Mouse (Mus musculus): Measurements from ENCODE around the gene Rnf223.

Gene Rnf223

DNA sequence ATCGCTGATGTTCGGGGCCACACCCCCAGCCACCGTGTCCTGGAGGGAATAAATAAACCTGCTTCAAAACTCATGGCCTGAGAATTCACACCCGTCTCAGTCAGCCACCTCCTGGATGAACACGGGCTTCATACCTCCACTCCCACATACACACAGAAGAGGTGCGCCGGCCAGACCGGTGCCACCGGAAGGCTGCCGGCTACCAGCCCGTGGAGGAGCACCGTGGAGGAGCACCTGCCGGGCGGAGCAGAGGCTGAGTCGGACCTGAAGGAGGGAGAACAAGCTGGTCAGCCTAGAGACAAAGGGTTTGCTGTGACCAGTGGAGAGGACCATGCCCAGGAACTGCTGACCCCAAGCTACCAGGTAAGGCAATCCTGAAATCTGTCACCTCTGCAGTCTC lies at the start of gene Rnf223:
TSS of gene Rnf223 (plus strand) at position 78 of the 400 bp plus-strand sequence.
- in situ Hi-C loops (cut with MboI, MseI), result no loop called here

DNA sequence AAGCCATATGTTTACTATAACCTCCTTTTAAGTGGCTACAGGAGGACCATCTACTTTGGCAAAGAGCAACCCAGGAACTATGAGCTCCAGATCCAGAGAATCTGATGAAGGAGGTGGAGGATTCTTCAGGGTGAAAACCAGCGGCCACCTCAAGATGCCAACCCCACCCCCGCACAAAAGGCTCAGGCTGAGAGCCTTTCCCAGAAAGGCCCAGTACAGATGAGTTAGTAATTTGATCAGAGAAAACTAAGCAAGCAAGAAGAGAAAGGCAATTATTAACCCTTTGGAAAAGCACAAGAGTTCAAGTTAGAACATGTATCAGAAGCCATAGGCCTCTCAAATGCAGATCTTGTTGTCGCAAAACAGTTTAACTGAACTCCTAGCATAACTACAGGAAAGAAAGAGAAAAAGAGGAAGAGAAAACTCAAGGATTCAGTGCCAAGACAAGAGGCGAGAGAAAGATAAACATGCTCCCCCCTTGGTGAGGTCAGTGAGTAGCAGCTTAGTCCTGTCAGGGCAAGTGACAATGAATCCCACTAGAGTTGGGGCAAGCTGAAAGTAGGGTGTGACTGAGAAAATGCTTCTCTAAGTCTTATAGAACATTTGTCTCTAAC lies 47.6 kb upstream of the Rnf223 start:
- in situ Hi-C loops (cut with MboI, MseI), result no loop called here

DNA sequence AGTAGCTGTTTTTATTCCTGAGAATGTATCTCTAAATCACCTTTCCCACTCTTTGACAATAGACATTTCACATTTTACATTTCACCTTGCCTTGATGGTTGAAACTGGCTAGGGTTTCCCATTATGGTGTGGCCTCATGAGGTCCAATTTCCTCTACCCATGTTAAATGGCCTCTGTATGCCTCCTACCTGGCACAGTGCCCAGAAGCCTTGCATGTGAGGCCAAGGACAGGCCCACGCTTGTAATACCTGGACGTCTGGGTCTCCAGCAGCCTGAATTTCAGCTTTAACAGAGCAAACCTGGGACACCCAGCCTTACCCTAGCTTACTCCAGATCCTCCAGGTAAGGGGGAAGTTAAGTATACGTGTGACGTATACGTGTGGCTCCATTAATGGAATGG lies 47.0 kb upstream of the Rnf223 start:
- in situ Hi-C loops (cut with MboI, MseI), result no loop called here

- in situ Hi-C loops (cut with MboI, MseI), result no loop called here
Measured at GRCm38 (mm10) chr4:156084096-156084879, 46.0 kb upstream of the Rnf223 start.

DNA sequence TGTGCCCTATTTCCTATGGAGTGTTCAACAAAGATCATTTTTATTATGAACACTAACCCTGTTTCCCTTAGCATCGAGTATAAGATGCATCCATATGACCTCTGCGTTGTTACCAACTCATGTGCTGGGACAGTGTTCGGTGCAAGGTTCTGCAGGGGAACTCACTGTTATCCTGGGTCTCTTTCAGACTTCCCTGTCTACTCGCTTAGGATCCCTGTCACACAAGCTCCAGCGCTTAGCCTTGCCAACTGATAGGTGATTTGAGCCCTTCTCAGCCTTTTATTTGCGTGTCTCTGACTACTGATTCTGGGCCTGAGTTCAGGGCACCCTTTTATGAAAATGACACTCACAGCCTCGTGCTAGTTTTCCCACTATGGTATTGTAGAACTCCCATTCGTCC lies 45.1 kb upstream of the Rnf223 start:
- in situ Hi-C loops (cut with MboI, MseI), result no loop called here

- in situ Hi-C loops (cut with MboI, MseI), result no loop called here
Measured at GRCm38 (mm10) chr4:156087398-156088087, 42.8 kb upstream of the Rnf223 start.

DNA sequence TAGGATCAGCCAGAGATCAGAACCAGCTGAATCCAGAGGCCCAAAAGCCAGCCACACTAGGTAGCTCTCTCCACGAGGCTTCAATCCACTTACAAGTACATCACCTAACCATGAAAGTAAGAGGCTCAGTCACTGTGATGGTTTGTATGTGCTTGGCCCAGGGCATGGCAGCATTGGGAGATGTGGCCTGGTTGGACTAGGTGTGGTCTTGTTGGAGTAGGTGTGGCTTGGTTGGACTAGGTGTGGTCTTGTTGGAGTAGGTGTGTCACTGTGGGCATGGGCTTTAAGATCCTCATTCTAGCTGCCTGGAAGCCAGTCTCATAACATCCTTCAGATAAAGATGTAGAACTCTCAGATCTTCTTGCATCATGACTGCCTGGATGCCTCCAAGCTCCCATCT lies 39.1 kb upstream of the Rnf223 start:
- in situ Hi-C loops (cut with MboI, MseI), result no loop called here

GRCm38 (mm10) chr4:156092765-156093164 lies 37.5 kb upstream of the Rnf223 start:
- in situ Hi-C loops (cut with MboI, MseI), result no loop called here

DNA sequence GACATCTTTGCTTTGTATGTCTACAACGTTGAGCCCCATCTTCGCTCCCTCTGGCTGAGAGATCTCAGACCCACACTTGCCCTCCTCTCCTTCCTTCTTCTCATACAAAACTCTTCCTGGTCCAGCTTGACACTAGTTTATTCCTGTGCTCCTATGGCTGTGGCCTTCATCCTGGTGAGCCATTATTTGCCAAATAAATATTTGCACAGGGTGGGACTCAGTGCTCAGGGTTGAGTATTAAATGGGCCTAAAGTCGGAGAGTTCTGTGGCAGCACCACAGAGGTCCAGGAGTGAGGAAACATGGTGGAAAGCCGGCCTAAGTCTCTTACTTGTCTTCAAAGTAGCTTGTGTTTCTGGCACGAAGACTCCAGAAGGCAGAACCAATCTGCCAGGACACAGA lies 36.6 kb upstream of the Rnf223 start:
- in situ Hi-C loops (cut with MboI, MseI), result no loop called here

DNA sequence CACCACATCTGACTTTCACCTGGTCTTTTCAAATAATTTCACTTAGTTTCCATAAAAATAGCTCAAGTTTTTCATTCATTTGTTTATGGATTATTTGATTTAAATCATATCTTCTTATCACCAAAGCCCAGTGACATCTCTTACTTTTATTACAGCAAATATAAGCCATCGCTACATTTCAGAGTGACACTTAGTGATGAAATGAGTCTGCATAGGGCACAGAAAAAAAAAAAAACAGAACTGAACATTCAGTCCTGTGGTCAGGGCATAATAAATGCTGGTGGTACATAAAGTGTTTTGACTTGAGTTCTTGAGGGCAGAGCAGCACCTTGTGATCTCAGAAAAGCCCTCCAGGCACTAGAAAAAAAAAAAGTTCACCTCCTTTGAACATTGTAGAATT lies 34.1 kb upstream of the Rnf223 start:
- in situ Hi-C loops (cut with MboI, MseI), result loop anchor here (5.0 kb wide), 1 partner anchor 39 kb away; the partner anchor contains the start of gene Ttll10

GRCm38 (mm10) chr4:156097770-156098366 lies 32.4 kb upstream of the Rnf223 start:
- in situ Hi-C loops (cut with MboI, MseI), result loop anchor here (5.0 kb wide), 1 partner anchor 41 kb away; the partner anchor contains the start of gene Ttll10

GRCm38 (mm10) chr4:156099427-156099826 lies 30.9 kb upstream of the Rnf223 start:
- in situ Hi-C loops (cut with MboI, MseI), result loop anchor here (5.0 kb wide), 1 partner anchor 42 kb away; the partner anchor contains the start of gene Ttll10

DNA sequence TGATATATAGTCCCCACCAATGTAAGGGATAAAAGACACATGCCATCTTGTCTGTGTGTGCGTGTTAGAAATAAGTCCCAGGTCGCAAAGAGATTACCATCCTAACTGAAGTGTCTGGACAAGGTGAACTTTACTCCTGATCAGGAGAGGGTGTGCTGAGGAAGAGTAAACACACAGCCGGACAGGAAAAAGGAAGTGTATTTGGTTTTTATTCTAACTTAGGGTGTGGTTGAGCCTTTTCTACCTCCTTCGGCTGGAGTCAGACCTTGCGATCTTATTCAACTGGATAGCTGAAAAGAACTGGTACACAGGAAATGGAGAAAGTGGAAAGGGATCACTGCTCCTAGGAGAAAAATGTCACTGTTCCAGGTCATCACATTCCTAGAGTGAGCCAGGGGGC lies 29.8 kb upstream of the Rnf223 start:
- in situ Hi-C loops (cut with MboI, MseI), result no loop called here

- in situ Hi-C loops (cut with MboI, MseI), result no loop called here
Measured at GRCm38 (mm10) chr4:156101481-156101903, 28.8 kb upstream of the Rnf223 start.

DNA sequence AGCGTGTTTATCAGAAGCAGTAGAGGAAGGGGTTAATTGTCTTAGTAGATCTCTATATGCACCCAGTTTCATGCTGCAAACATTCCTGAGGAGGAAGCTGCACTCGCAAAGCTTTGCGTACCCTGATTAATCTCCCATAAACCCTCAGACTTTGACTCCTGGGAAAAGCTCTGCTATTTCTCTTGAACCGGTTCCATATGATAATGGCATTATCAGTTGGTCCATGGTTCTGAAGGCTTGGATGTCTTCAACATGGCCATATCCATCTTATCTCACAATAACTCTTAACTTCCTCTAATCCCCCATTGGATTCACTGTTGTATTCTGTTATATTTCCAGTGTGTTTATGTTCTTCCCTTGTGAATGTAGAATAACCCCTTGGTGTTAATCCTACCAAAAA lies 27.0 kb upstream of the Rnf223 start:
- in situ Hi-C loops (cut with MboI, MseI), result no loop called here

DNA sequence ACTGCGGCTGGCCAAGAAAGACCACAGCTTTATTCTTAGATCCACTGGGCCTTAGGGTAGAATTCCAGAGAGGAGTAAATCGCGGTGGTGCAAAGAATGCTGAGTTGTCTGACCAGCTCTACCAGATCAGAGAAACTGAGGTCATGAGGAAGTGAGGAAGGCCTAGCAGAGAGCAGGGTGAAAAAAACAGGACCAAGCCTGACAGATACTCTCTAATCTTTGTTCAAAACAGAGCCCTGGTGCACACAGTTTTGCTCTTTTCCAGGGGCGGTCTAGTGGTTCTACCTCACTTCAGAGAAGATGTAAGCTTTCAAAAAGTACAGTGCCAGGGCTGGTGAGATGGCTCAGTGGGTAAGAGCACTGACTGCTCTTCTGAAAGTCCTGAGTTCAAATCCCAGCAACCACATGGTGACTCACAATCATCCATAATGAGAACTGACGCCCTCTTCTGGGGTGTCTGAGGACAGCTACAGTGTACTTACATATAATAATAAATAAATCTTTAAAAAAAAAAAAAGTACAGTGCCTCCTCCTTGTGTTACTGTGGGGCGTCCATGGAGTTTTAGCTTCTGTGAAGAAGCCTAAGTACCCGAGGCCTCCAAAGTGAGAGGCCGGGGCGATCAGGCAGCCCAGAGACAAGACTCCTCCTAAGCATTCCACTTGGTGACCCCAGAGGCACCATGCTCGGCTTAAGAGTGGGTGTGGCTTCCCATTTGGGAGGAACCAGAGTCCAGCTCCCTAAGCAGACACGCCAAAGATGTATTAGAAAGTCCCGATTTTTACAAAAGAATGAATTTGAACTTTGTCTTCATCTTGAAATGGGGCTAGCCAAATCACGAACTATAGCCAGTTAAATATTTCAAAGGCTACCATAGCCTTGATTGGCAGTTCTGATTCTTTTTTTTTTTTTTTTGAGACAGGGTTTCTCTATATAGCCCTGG lies 21.4 kb upstream of the Rnf223 start:
- in situ Hi-C loops (cut with MboI, MseI), result no loop called here

DNA sequence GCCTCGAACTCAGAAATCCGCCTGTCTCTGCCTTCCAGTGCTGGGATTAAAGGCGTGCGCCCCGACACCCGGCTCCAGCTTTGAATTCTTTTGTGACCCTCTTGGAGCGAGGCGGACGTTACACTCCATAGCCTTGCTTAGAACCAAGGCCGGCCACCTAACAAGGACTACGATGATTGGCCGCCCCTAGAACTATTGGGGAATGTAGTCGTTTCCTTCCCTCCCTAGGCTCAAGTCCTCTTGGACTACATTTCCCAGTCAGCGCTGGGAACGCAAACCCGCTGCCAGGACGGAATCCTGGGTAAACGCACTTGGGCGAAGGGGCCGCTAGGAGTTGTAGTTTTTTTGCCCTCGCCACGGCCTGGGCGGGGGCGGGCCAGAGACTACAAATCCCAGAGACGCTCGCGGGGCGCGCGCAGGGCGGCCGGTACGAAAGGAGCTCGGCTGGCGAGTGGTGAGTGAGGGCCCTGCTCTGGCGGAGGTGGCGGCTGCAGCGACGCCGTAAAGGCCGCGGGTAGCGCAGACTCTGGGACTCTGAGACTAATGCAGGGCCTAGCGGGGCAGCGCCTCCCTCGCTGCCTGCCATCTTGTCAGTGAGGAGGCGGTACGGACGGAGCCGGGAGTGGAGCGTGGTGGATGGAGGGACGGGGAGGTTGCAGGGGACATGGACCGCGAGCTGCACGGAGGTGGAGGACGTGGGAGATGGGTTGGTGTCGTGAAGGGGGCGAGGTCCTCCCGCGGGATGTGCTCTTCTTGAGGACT lies 20.6 kb upstream of the Rnf223 start, which contains the start of gene 9430015G10Rik:
TSS of gene 9430015G10Rik (plus strand) at position 413 of the 762 bp plus-strand sequence.
- in situ Hi-C loops (cut with MboI, MseI), result no loop called here

- in situ Hi-C loops (cut with MboI, MseI), result no loop called here
Measured at GRCm38 (mm10) chr4:156124077-156124476, 6.2 kb upstream of the Rnf223 start.

DNA sequence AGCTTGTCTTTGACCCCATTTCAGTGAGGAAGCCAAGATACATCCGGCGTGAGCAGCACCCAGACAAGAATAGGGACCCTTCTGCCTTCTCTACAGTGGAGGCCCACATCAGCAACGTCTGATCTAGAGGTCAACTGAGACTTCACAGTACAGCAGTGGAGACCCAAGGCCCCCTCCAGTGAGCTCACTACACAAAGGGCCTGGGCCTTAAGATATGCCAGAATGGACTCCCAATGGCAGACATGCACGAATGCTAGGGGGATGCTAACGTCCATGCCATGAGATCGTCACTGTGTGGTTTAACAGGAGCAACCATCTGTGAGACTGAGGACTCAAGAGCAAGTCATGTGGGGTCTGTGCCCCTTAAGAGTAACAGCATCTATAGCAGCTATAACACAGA lies 4.9 kb upstream of the Rnf223 start:
- in situ Hi-C loops (cut with MboI, MseI), result loop anchor here (5.0 kb wide), 1 partner anchor 102 kb away; no protein-coding TSS in a partner anchor

GRCm38 (mm10) chr4:156126841-156127240 lies 3.5 kb upstream of the Rnf223 start:
- in situ Hi-C loops (cut with MboI, MseI), result loop anchor here (5.0 kb wide), 1 partner anchor 100 kb away; no protein-coding TSS in a partner anchor
